Mouse (Mus musculus): Measurements from ENCODE around the gene Tmem237.

Tmem237 gene

GRCm38 (mm10) chr1:59119720-59120457 lies at the start of gene Tmem237:
TSS of gene Tmem237 (minus strand) at chr1:59120408.
- DNase-seq = peak; percentile 93

- no peak for DNase-seq
Observed at GRCm38 (mm10) chr1:59169586-59169985, 49.4 kb upstream of the Tmem237 start.

GRCm38 (mm10) chr1:59168556-59168955 lies 48.3 kb upstream of the Tmem237 start:
- DNase-seq = no peak

- no peak for DNase-seq
Observed at GRCm38 (mm10) chr1:59167654-59168425, 47.6 kb upstream of the Tmem237 start.

GRCm38 (mm10) chr1:59166232-59166905 lies 46.2 kb upstream of the Tmem237 start:
- no peak for DNase-seq

- DNase-seq = no peak
Observed at GRCm38 (mm10) chr1:59163918-59164317, 43.7 kb upstream of the Tmem237 start.

GRCm38 (mm10) chr1:59163030-59163461 lies 42.8 kb upstream of the Tmem237 start, which contains the start of gene Mpp4:
TSS of gene Mpp4 (minus strand) at chr1:59163389.
- no peak for DNase-seq

GRCm38 (mm10) chr1:59162309-59163024 lies 42.3 kb upstream of the Tmem237 start:
- no peak for DNase-seq

GRCm38 (mm10) chr1:59161396-59161795 lies 41.2 kb upstream of the Tmem237 start:
- no peak for DNase-seq

GRCm38 (mm10) chr1:59160871-59161270 lies 40.7 kb upstream of the Tmem237 start:
- DNase-seq = no peak

- no peak for DNase-seq
Observed at GRCm38 (mm10) chr1:59159136-59159535, 38.9 kb upstream of the Tmem237 start.

GRCm38 (mm10) chr1:59158498-59158897 lies 38.3 kb upstream of the Tmem237 start:
- no peak for DNase-seq

GRCm38 (mm10) chr1:59157846-59158245 lies 37.6 kb upstream of the Tmem237 start:
- DNase-seq = no peak

- no peak for DNase-seq
Observed at GRCm38 (mm10) chr1:59152346-59152745, 32.1 kb upstream of the Tmem237 start.

GRCm38 (mm10) chr1:59150542-59150941 lies 30.3 kb upstream of the Tmem237 start:
- DNase-seq = no peak

GRCm38 (mm10) chr1:59144543-59144942 lies 24.3 kb upstream of the Tmem237 start:
- DNase-seq = peak; percentile 63

GRCm38 (mm10) chr1:59142809-59143208 lies 22.6 kb upstream of the Tmem237 start:
- peak; percentile 82 for DNase-seq

GRCm38 (mm10) chr1:59134419-59134818 lies 14.2 kb upstream of the Tmem237 start:
- peak; percentile 56 for DNase-seq

- no peak for DNase-seq
Observed at GRCm38 (mm10) chr1:59128879-59129278, 8.7 kb upstream of the Tmem237 start.

GRCm38 (mm10) chr1:59125558-59125957 lies 5.3 kb upstream of the Tmem237 start:
- no peak for DNase-seq

- peak; percentile 5 for DNase-seq
Observed at GRCm38 (mm10) chr1:59110524-59110923, 9.7 kb downstream of the Tmem237 start.

- DNase-seq = no peak
Observed at GRCm38 (mm10) chr1:59102071-59102470, 18.1 kb downstream of the Tmem237 start.

GRCm38 (mm10) chr1:59101020-59101419 lies 19.2 kb downstream of the Tmem237 start:
- DNase-seq = no peak

Data from lung, postnatal 14 days (tissue).